Mouse (Mus musculus) MEL (cell line): ENCODE data around the gene Lingo1. TPM values are rescaled to one million over a fixed set of nuclear protein-coding genes. Genes with fewer than 3 reads are reported as not detected.

ENCODE experiments used
- DNase-seq: peaks from one replicate; pipeline ENCODE4 v3.0.0; 2011; ENCODE audit warnings: low read depth, low spot score
- H3K27ac ChIP-seq: 2 replicates; pipeline ENCODE4 v1.5.1; 2012; ENCODE audit warnings: low read depth, mild to moderate bottlenecking, control low read depth, low read length, moderate library complexity; ENCODE audit not compliant: control insufficient read depth
- H3K27me3 ChIP-seq, 2 experiments: fragments of 150-350 bp in 1 of 2; sonication (generic) in 1 of 2; 2 replicates each; pipeline ENCODE4 v1.6.1; 2012; ENCODE audit warnings: low read length in 2 of 2, mild to moderate bottlenecking in 2 of 2, improper control_type of control experiment in 1 of 2, moderate library complexity in 1 of 2; ENCODE audit not compliant: insufficient read depth in 2 of 2, control insufficient read depth in 1 of 2
- H3K36me3 ChIP-seq, 2 experiments: 2 replicates each; pipeline ENCODE4 v1.6.1; 2012 to 2014; ENCODE audit warnings: low read length in 2 of 2, improper control_type of control experiment in 1 of 2, inconsistent platforms in 1 of 2, mild to moderate bottlenecking in 1 of 2; ENCODE audit not compliant: insufficient read depth in 2 of 2, control insufficient read depth in 1 of 2
- H3K4me1 ChIP-seq, 2 experiments: fragments of 150-350 bp in 1 of 2; sonication (generic) in 1 of 2; 2 replicates each; pipeline ENCODE4 v1.6.1; 2012; ENCODE audit warnings: low read length in 2 of 2, improper control_type of control experiment in 1 of 2, mild to moderate bottlenecking in 1 of 2; ENCODE audit not compliant: insufficient read depth in 2 of 2, control insufficient read depth in 1 of 2
- H3K4me3 ChIP-seq, 2 experiments: fragments of 150-350 bp in 1 of 2; sonication (generic) in 1 of 2; 2 replicates each; pipeline ENCODE4 v1.5.1; 2012; ENCODE audit warnings: low read depth in 2 of 2, low read length in 2 of 2, mild to moderate bottlenecking in 2 of 2, moderate library complexity in 2 of 2, control low read depth in 1 of 2, improper control_type of control experiment in 1 of 2; ENCODE audit not compliant: control insufficient read depth in 1 of 2, insufficient read depth in 1 of 2
- H3K79me2 ChIP-seq: 2 replicates; pipeline ENCODE4 v1.6.1; 2012; ENCODE audit warnings: mild to moderate bottlenecking, low read length, moderate library complexity; ENCODE audit not compliant: control insufficient read depth, poor library complexity, insufficient read depth
- H3K9ac ChIP-seq: 2 replicates; pipeline ENCODE4 v1.6.1; 2012; ENCODE audit warnings: low read depth, mild to moderate bottlenecking, control low read depth, low read length, moderate library complexity; ENCODE audit not compliant: control insufficient read depth, poor library complexity, severe bottlenecking
- H3K9me3 ChIP-seq: fragments of 150-350 bp; sonication (generic); replicated peaks from 2 replicates; pipeline ENCODE4 v1.6.1; 2012; ENCODE audit warnings: mild to moderate bottlenecking, low read length, improper control_type of control experiment, moderate library complexity; ENCODE audit not compliant: insufficient read depth
- BHLHE40 ChIP-seq: IDR thresholded peaks from 2 replicates; pipeline ENCODE4 v1.6.1; 2012; ENCODE audit warnings: low read depth, mild to moderate bottlenecking, inconsistent platforms, low read length, improper control_type of control experiment, borderline replicate concordance
- CHD2 ChIP-seq: IDR thresholded peaks from 2 replicates; pipeline ENCODE4 v1.6.1; 2011; ENCODE audit warnings: low read length, improper control_type of control experiment
- CTCF ChIP-seq, 3 experiments: IDR thresholded peaks in 2 of 3; conservative IDR thresholded peaks in 1 of 3; 2 replicates each; pipeline ENCODE4 v1.5.1; 2011 to 2012; ENCODE audit warnings: low read length in 3 of 3, low read depth in 2 of 3, mild to moderate bottlenecking in 2 of 3, improper control_type of control experiment in 1 of 3, inconsistent platforms in 1 of 3, mixed read lengths in 1 of 3, moderate library complexity in 1 of 3; ENCODE audit not compliant: control insufficient read depth in 1 of 3, insufficient read depth in 1 of 3, poor library complexity in 1 of 3, severe bottlenecking in 1 of 3
- E2F4 ChIP-seq: IDR thresholded peaks from 2 replicates; pipeline ENCODE4 v1.6.1; 2011; ENCODE audit warnings: low read depth, low read length, improper control_type of control experiment, borderline replicate concordance
- GABPA ChIP-seq: IDR thresholded peaks from 2 replicates; pipeline ENCODE4 v1.6.1; 2012; ENCODE audit warnings: low read depth, mild to moderate bottlenecking, inconsistent platforms, low read length, improper control_type of control experiment, moderate library complexity
- GATA1 ChIP-seq: IDR thresholded peaks from 2 replicates; pipeline ENCODE4 v1.6.1; 2011; ENCODE audit warnings: low read depth, low read length, improper control_type of control experiment
- JUND ChIP-seq: IDR thresholded peaks from 2 replicates; pipeline ENCODE4 v1.6.1; 2011; ENCODE audit warnings: low read depth, mild to moderate bottlenecking, improper control_type of control experiment, low read length
- KAT2A ChIP-seq: conservative IDR thresholded peaks from 2 replicates; pipeline ENCODE4 v1.6.1; 2012; ENCODE audit warnings: low read depth, low read length, improper control_type of control experiment, inconsistent platforms
- MAX ChIP-seq: IDR thresholded peaks from 2 replicates; pipeline ENCODE4 v1.6.1; 2011; ENCODE audit warnings: low read length, improper control_type of control experiment
- MAZ ChIP-seq: IDR thresholded peaks from 2 replicates; pipeline ENCODE4 v1.6.1; 2012; ENCODE audit warnings: low read depth, mild to moderate bottlenecking, inconsistent platforms, low read length, improper control_type of control experiment
- MXI1 ChIP-seq: IDR thresholded peaks from 2 replicates; pipeline ENCODE4 v1.6.1; 2011; ENCODE audit warnings: mild to moderate bottlenecking, low read depth, low read length, improper control_type of control experiment
- MYB ChIP-seq: IDR thresholded peaks from 2 replicates; pipeline ENCODE4 v1.6.1; 2011; ENCODE audit warnings: mild to moderate bottlenecking, low read depth, low read length, improper control_type of control experiment
- NELFE ChIP-seq: IDR thresholded peaks from 2 replicates; pipeline ENCODE4 v1.6.1; 2011; ENCODE audit warnings: low read depth, low read length, improper control_type of control experiment
- POLR2A ChIP-seq, 2 experiments: IDR thresholded peaks; 2 replicates each; pipeline ENCODE4 v1.6.1; 2011 to 2012; ENCODE audit warnings: low read length in 2 of 2, mild to moderate bottlenecking in 2 of 2, control low read depth in 1 of 2, improper control_type of control experiment in 1 of 2, low read depth in 1 of 2, moderate library complexity in 1 of 2; ENCODE audit not compliant: control insufficient read depth in 1 of 2, insufficient read depth in 1 of 2, poor library complexity in 1 of 2
- POLR2AphosphoS2 ChIP-seq: IDR thresholded peaks from 2 replicates; pipeline ENCODE4 v1.6.1; 2011; ENCODE audit warnings: low read length, improper control_type of control experiment
- POLR2AphosphoS5 ChIP-seq: IDR thresholded peaks from 2 replicates; pipeline ENCODE4 v1.6.1; 2012; ENCODE audit warnings: low read depth, borderline replicate concordance, mild to moderate bottlenecking, inconsistent platforms, low read length, moderate library complexity, mixed read lengths
- RAD21 ChIP-seq: IDR thresholded peaks from 2 replicates; pipeline ENCODE4 v1.6.1; 2011; ENCODE audit warnings: mild to moderate bottlenecking, low read depth, low read length, improper control_type of control experiment
- RCOR1 ChIP-seq: IDR thresholded peaks from 2 replicates; pipeline ENCODE4 v1.6.1; 2012; ENCODE audit warnings: low read depth, mild to moderate bottlenecking, inconsistent platforms, low read length, improper control_type of control experiment
- SIN3A ChIP-seq: IDR thresholded peaks from 2 replicates; pipeline ENCODE4 v1.6.1; 2012; ENCODE audit warnings: low read length, improper control_type of control experiment, inconsistent platforms
- TAL1 ChIP-seq: IDR thresholded peaks from 2 replicates; pipeline ENCODE4 v1.6.1; 2012; ENCODE audit warnings: mild to moderate bottlenecking, inconsistent platforms, low read length, moderate library complexity, mixed read lengths
- TCF12 ChIP-seq: IDR thresholded peaks from 2 replicates; pipeline ENCODE4 v1.6.1; 2014; ENCODE audit warnings: low read depth, mild to moderate bottlenecking, inconsistent platforms, low read length, improper control_type of control experiment, moderate library complexity
- UBTF ChIP-seq: IDR thresholded peaks from 2 replicates; pipeline ENCODE4 v1.6.1; 2012; ENCODE audit warnings: low read depth, mild to moderate bottlenecking, inconsistent platforms, low read length, improper control_type of control experiment, moderate library complexity, borderline replicate concordance; ENCODE audit not compliant: insufficient read depth
- USF1 ChIP-seq: IDR thresholded peaks from 2 replicates; pipeline ENCODE4 v1.6.1; 2014; ENCODE audit warnings: low read depth, mild to moderate bottlenecking, inconsistent platforms, low read length, improper control_type of control experiment, moderate library complexity
- ZKSCAN1 ChIP-seq: IDR thresholded peaks from 2 replicates; pipeline ENCODE4 v1.6.1; 2012; ENCODE audit warnings: low read depth, mild to moderate bottlenecking, inconsistent platforms, low read length, improper control_type of control experiment, moderate library complexity
- ZNF384 ChIP-seq: IDR thresholded peaks from 2 replicates; pipeline ENCODE4 v1.6.1; 2012; ENCODE audit warnings: low read depth, mild to moderate bottlenecking, inconsistent platforms, low read length, improper control_type of control experiment
- polyA plus RNA-seq, 2 experiments: library from polyadenylated mRNA; stranded (reverse) in 1 of 2; unstranded in 1 of 2; fragments of >175 nt in 1 of 2; fragments of >200 nt in 1 of 2; gene quantifications; 2 replicates each; pipeline versions ENCODE4 v1.2.1 to v1.2.4; 2012; ENCODE audit warnings: low replicate concordance in 2 of 2, low read depth in 1 of 2; ENCODE audit not compliant: insufficient read length in 2 of 2, insufficient read depth in 1 of 2, missing spikeins in 1 of 2
- total RNA-seq: library from RNA; depleted of rRNA; stranded (reverse); fragments of 300-350 nt; gene quantifications from 2 replicates; pipeline ENCODE4 v1.2.3, GENCODE M21; 2012

The Lingo1 gene
- total and polyA plus RNA-seq, 3 experiments: not detected

DNA sequence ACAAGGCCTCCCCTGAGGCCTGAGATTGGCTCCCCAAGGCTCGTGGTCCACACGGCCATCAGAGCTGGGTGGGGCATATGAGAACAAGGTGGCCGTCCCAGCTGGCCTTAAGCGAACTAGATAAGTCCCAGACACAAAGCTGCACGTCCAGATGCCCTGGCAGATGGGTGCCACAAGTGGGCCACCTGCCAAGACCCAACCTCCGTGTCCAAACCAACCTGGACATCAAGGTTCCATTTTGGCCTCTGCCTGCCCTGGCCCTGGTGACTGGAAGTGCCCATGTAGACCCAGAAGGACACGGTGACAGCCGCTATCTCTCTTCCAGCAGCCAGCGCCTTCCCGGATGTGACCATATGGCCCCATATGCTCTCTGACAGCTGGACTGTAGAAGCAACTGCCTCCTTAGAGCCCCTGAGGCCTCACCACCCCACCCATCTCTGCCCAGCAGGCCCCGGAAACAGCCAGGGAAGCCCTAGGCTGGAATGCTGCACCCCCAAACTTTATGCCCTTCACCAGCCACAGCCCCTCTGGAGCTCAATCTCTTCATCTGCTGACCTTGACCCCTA is 4.5 kb downstream of the Lingo1 start:
- no peaks in the 10 kb centered on the region for H3K36me3 ChIP-seq
- H3K79me2 ChIP-seq: no peaks in the 10 kb centered on the region
- H3K9me3 ChIP-seq: no peaks in the 10 kb centered on the region
- TF ChIP-seq RCOR1: no peak
- TF ChIP-seq SIN3A: no peak
- no peak for TF ChIP-seq NELFE
- no peak for TF ChIP-seq MXI1
- TF ChIP-seq ZKSCAN1: no peak
- no peak for TF ChIP-seq POLR2A (IDR thresholded peaks at IDR 0.05; ENCODE audit: control insufficient read depth in 1 of 2, insufficient read depth in 1 of 2, low read depth in 1 of 2, low read length in 2 of 2, poor library complexity in 1 of 2)
- TF ChIP-seq KAT2A: no peak
- no peak for TF ChIP-seq CHD2
- no peak for TF ChIP-seq TAL1
- TF ChIP-seq RAD21: no peak
- TF ChIP-seq E2F4: no peak
- no peak for TF ChIP-seq UBTF
- no peak for TF ChIP-seq CTCF (IDR thresholded peaks at IDR 0.05 in 2 of 3, conservative IDR thresholded peaks at IDR 0.05 in 1 of 3; ENCODE audit: control insufficient read depth in 1 of 3, insufficient read depth in 1 of 3, low read depth in 2 of 3, low read length in 3 of 3, poor library complexity in 1 of 3, severe bottlenecking in 1 of 3)
- no peak for TF ChIP-seq MAX
- no peak for TF ChIP-seq USF1
- no peak for TF ChIP-seq POLR2AphosphoS2
- TF ChIP-seq JUND: no peak
- no peak for TF ChIP-seq GATA1
- TF ChIP-seq GABPA: no peak
- TF ChIP-seq, all 39 proteins: peak for 0
- DNase-seq: no peak
- no peaks in the 10 kb centered on the region for H3K4me1 ChIP-seq
- H3K27ac ChIP-seq: no peak overlapping the region
- no peaks in the 10 kb centered on the region; a peak in 1 of 4 replicates for H3K27me3 ChIP-seq
- H3K9ac ChIP-seq: no peak overlapping the region
- H3K4me3 ChIP-seq: no peak overlapping the region

GRCm38 (mm10) chr9:56784576-56784975 is 11.7 kb downstream of the Lingo1 start:
- no peaks in the 10 kb centered on the region for H3K79me2 ChIP-seq
- TF ChIP-seq ZKSCAN1 (no peak), POLR2AphosphoS5 (no peak), TCF12 (no peak), GATA1 (no peak), BHLHE40 (no peak), MAZ (no peak), MYB (no peak), TAL1 (no peak), ZNF384 (no peak)
- H3K9ac ChIP-seq: no peak overlapping the region
- no peaks in the 10 kb centered on the region for H3K4me1 ChIP-seq
- no peak overlapping the region for H3K27ac ChIP-seq
- no peak overlapping the region for H3K4me3 ChIP-seq
- no peak for DNase-seq
- H3K27me3 ChIP-seq: no peaks in the 10 kb centered on the region
- H3K9me3 ChIP-seq: no peaks in the 10 kb centered on the region
- H3K36me3 ChIP-seq: no peaks in the 10 kb centered on the region
